Mouse (Mus musculus): ENCODE measurements around the gene Nrm. TPM values are rescaled to one million over a fixed set of nuclear protein-coding genes. Genes with fewer than 3 reads are reported as not detected.
"Not testable (repeated sequence)": the region's sequence is repeated elsewhere in the genome, so short reads cannot be mapped to it uniquely, and the experiment has no call there.

Nrm gene
- polyA plus RNA-seq, 1 experiment, result 1.4 TPM

DNA sequence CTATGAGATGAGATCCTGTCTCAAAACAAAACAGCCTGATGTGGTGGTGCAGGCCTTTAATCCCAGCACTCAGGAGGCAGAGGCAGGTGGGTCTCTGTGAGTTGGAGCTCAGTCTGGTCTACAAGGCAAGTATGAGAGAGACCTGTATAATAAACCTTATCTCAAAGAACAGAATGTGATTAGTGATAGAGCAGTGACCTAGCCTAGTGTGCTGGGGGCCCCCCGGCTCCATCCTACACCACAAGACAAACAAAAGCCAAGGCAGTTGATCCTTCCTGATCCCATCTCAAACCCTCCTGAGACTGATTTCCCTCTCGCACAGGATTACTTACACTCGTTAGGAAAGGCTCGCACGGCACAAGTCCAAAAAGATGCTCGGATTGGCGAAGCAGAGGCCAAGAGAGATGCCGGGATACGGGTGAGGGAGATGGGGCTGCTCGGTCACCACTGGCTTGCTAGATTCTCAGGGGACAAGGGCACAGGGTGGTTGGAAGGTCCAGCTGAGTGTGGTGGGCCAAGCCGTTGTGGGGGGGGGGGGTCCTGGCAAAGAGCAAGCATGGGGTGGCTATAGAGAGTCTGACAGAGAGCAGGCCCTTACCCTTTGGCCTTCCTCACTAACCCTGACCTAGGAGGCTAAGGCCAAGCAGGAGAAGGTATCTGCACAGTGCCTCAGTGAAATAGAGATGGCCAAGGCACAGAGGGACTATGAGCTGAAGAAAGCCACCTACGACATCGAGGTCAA, 35.8 kb upstream of the Nrm start:
- Histone ChIP-seq H3K4me3 (ENCODE audit: insufficient read depth, low read depth, low read length) (no peak overlapping the region), H3K4me1 (ENCODE audit: control insufficient read depth, insufficient read depth, insufficient read length, low read length) (peaks cover 2% of the 10 kb centered on the region; the same call in 1 of the 2 replicates), H3K27ac (replicated peaks; ENCODE audit: low read depth, low read length) (no peak overlapping the region)

DNA sequence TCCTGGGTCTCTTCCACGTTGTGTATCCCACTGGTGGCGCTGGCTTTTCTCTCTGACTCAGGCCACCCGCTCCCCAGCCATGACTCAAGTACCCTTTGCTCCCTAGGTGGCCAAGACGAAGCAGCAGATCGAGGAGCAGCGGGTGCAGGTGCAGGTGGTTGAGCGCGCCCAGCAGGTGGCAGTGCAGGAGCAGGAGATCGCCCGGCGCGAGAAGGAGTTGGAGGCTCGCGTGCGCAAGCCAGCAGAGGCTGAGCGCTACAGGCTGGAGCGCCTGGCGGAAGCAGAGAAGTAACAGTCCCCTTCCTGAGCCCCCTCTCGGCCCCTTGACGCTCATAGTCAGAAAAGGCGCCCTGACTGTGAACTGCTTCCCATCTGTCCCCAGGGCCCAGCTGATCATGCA, 31.4 kb upstream of the Nrm start:
- Histone ChIP-seq H3K4me3 (ENCODE audit: insufficient read depth, low read depth, low read length) (no peak overlapping the region), H3K4me1 (ENCODE audit: control insufficient read depth, insufficient read depth, insufficient read length, low read length) (no peaks in the 10 kb centered on the region), H3K27ac (replicated peaks; ENCODE audit: low read depth, low read length) (no peak overlapping the region)

DNA sequence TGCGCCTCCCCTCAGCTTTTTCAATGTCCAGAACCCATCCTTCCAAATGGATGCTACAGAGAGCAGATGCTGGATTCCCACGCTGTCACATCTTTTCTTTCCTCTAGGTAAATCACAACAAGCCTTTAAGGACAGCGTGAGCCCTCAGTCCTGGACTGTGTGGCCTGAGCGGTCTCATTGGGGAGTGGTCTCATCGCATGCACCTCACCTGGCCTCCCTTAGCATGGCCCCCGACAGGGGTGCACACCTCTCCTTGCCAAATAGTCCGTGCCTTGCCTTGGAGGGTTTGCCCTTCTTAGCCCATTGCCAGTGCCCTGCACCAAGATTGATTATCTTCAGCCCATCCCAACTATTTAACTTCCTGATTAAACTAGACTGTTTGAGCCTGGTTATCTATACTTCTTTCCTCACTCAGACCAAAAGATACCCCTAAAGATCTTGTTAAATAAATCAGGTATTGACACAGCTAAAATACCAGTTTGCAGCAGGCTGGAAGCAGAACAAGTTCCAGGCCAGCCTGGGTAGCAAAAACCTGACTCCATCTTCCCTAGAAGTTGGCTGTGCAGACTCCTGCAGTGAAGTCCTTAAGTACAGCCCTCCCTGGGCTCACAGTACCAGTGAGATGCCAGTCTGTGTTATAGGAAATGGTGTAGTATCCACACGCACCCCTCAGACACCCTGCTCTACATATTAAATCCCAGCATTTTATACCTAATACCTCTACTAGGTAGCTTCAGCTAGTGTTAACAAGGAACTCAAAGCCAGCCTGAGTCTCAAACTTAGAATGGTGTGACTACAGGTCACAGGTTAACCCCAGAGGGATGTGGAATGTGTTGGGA, 28.5 kb upstream of the Nrm start:
- H3K4me3 ChIP-seq (ENCODE audit: insufficient read depth, low read depth, low read length), result no peak overlapping the region
- no peaks in the 10 kb centered on the region; the same call in 1 of the 2 replicates for H3K4me1 ChIP-seq (ENCODE audit: control insufficient read depth, insufficient read depth, insufficient read length, low read length)
- no peak overlapping the region for H3K27ac ChIP-seq (replicated peaks; ENCODE audit: low read depth, low read length)

DNA sequence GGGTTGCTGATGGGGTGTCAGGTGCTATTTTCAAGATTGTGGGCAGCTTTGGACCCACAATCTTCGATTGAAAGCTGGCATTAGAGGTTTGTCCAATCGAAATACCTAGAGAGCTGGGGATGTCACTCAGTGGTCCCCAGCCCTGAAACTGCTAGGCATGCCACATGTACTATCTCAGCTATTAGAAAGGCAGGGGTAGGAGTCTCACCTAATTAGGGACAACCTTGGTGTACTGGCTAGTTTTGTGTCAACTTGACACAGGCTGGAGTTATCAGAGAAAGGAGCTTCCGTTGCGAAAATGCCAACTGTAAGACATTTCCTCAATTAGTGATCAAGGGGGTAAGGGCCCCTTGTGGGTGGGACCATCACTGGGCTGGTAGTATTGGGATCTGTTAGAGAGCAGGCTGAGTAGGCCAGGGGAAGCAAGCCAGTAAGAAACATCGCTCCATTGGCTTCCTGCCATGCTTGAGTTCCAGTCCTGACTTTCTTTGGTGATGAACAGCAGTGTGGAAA, 27.8 kb upstream of the Nrm start:
- no peaks in the 10 kb centered on the region; the same call in 1 of the 2 replicates for H3K4me1 ChIP-seq (ENCODE audit: control insufficient read depth, insufficient read depth, insufficient read length, low read length)
- no peak overlapping the region for H3K4me3 ChIP-seq (ENCODE audit: insufficient read depth, low read depth, low read length)
- H3K27ac ChIP-seq (replicated peaks; ENCODE audit: low read depth, low read length), result no peak overlapping the region

DNA sequence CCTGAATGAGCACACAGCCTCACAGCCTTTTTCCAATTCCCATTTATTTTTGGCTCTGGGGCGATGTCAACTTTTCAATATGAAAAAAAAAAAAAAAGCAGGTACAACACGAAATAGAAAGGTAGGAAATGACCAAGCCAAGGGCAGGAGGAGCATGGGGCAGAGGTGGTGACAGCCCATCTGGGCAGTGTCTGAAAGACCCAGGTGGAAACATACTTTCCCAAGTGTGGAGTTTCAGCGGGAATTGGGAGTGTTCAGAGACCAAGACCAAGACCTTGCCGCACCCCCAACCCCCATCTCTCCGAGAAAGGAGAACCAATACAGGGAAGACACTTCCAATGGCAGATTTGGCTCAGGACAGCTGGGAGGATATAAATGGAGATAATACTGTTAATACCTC, 27.2 kb upstream of the Nrm start:
- H3K4me1 ChIP-seq (ENCODE audit: control insufficient read depth, insufficient read depth, insufficient read length, low read length), result no peaks in the 10 kb centered on the region; the same call in 1 of the 2 replicates
- H3K4me3 ChIP-seq (ENCODE audit: insufficient read depth, low read depth, low read length), result no peak overlapping the region
- H3K27ac ChIP-seq (replicated peaks; ENCODE audit: low read depth, low read length), result no peak overlapping the region

DNA sequence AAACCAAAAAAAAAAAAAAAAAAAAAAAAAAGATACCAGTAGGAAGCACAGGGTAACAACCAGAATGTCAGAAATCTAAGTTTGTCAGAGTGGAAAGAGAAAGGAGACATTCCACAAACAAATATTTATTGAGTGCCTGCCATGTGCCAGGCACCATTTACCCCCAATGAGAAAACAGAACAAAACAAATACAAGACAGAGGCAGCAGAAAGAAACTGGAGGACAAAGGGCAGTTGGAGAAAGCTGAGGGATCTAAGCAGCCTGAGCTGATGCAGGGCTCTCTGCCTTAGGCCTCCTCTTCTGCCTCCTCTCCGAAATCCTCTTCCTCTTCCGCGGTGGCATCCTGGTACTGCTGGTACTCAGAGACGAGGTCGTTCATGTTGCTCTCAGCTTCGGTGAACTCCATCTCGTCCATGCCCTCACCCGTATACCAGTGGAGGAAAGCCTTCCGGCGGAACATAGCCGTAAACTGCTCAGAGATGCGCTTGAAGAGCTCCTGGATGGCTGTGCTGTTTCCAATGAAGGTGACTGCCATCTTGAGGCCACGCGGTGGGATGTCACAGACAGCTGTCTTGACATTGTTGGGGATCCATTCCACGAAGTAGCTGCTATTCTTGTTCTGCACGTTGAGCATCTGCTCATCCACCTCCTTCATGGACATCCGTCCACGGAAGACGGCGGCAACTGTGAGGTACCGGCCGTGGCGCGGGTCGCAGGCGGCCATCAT, 26.3 kb upstream of the Nrm start:
- Histone ChIP-seq H3K4me1 (ENCODE audit: control insufficient read depth, insufficient read depth, insufficient read length, low read length) (no peaks in the 10 kb centered on the region; the same call in 1 of the 2 replicates), H3K27ac (replicated peaks; ENCODE audit: low read depth, low read length) (no peak overlapping the region), H3K4me3 (ENCODE audit: insufficient read depth, low read depth, low read length) (no peak overlapping the region)

DNA sequence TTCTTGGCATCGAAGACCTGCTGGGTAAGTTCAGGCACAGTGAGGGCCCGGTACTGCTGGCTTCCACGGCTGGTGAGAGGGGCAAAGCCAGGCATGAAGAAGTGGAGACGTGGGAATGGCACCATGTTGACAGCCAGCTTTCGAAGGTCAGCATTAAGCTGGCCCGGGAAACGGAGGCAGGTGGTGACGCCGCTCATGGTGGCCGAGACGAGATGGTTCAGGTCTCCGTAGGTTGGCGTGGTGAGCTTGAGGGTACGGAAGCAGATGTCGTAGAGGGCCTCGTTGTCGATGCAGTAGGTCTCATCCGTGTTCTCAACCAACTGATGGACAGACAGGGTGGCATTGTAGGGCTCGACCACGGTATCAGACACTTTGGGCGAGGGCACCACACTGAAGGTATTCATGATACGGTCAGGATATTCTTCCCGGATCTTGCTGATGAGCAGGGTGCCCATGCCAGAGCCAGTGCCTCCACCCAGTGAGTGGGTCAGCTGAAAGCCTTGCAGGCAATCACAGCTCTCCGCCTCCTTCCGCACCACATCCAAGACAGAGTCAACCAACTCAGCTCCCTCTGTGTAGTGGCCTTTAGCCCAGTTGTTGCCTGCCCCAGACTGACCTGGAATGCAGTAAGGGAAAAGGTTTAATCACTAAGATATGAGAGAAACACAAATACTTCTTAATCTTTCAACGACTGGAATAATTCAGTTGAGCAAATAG, 25.5 kb upstream of the Nrm start:
- Histone ChIP-seq H3K4me1 (ENCODE audit: control insufficient read depth, insufficient read depth, insufficient read length, low read length) (no peaks in the 10 kb centered on the region; the same call in 1 of the 2 replicates), H3K4me3 (ENCODE audit: insufficient read depth, low read depth, low read length) (0 out of 2 replicates have a peak overlapping the region, but pooled peaks have one; percentile 11), H3K27ac (replicated peaks; ENCODE audit: low read depth, low read length) (peak overlapping the region; percentile 75)

DNA sequence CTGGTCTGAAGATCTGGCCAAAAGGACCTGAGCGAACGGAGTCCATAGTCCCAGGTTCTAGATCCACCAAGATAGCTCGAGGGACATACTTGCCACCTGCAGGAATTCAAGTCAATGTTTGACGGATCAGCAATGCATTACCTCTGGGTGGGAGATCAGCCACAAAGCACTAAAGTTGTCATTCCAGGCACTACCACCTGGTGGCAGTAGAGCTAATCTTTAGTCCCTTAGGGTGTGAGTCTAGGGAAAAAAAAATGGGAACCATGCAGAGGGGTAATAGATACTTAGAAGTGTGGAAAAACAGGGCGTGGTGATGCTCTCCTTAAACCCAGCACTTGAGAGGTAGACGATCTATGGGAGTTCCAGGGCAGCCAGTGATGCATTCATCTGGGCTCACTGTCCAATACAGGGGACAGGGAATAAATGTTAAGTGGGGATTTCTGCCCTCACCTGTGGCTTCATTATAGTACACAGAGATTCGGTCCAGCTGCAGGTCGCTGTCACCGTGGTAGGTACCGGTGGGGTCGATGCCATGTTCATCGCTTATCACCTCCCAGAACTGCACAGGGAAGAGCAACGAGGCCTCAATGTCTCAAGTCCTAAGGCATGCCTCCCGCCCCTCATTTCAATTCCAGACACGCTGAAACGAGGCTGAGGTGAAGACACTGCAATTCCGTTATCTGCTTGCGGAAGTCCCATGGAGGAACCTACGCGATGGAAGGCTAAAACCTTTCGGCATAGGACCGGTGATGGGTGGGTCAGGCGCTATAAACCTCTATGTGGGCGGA, 24.7 kb upstream of the Nrm start:
- peak overlapping the region; percentile 91 for H3K4me3 ChIP-seq (ENCODE audit: insufficient read depth, low read depth, low read length)
- H3K27ac ChIP-seq (replicated peaks; ENCODE audit: low read depth, low read length), result peak overlapping the region; percentile 75
- H3K4me1 ChIP-seq (ENCODE audit: control insufficient read depth, insufficient read depth, insufficient read length, low read length), result no peaks in the 10 kb centered on the region; the same call in 1 of the 2 replicates

DNA sequence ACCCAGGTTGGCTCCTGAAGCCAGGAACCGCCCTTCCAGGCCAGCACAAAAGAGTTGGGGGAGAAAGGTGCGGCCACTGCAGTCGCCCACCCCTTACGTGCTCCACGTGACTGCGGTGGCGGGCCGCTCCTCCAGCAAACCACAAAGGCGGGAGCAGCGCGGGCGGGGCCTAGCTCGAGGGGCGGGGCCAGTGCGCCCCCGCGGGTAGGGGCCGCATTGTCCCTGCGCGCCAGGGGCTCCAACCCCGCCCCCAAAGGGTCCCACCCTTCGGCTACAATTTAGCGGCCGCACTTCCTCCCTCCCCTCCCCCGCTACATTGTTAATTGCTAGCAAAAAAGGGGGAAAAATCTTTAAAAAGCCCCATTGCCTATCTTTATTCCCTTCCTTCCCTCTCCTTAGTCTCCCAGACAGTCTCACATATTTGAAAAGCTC, 24.1 kb upstream of the Nrm start:
- peak overlapping the region; percentile 88 for H3K27ac ChIP-seq (replicated peaks; ENCODE audit: low read depth, low read length)
- H3K4me1 ChIP-seq (ENCODE audit: control insufficient read depth, insufficient read depth, insufficient read length, low read length), result no peaks in the 10 kb centered on the region; the same call in 1 of the 2 replicates
- peak overlapping the region; percentile 91 for H3K4me3 ChIP-seq (ENCODE audit: insufficient read depth, low read depth, low read length)

DNA sequence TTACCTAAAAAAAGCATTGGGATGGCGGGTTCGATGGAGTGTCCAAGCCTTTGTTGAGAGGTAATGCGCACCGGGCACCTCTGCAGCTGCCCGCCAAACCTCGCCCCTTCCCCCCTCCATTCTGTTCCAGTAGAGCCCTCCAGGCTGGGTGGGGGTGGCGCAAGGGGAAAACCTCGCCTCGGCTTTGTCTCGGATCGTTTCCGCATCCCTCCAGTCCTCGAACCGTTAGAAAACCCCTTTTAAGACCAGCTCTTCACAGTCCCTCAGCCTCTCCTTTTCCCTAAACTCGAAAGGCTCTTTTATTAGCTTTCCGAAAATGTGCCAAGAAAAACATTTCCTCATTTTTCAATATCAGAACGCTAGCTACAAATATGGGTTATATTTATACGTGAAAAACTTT, 23.6 kb upstream of the Nrm start:
- H3K4me1 ChIP-seq (ENCODE audit: control insufficient read depth, insufficient read depth, insufficient read length, low read length), result no peaks in the 10 kb centered on the region; the same call in 1 of the 2 replicates
- peak overlapping the region; percentile 88 for H3K27ac ChIP-seq (replicated peaks; ENCODE audit: low read depth, low read length)
- peak overlapping the region; percentile 91 for H3K4me3 ChIP-seq (ENCODE audit: insufficient read depth, low read depth, low read length)

DNA sequence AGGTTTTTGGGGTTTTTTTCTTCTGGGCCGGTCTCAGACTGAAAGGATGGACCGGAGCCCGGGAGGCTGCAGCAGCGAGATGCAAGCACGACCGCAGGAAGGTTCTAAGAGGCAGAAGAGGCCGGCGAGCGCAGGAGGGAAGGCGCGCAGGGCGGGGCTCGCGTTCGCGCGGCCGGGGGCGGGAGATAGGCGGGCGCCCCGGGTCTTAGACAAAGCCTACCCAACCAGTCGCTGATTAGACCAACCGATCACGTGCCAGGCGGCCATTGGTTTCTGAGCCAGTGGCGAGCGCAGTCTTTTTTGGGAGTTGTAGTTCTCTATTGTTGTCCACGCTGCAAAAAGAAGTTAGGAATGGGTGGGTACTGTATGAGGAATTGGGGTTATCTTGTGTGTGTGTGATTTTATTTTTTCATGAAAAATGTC, 23.0 kb upstream of the Nrm start, which contains the start of gene Tubb5:
Gene Tubb5, minus strand, starts transcription at position 185 of the 423 bp plus-strand sequence.
- H3K27ac ChIP-seq (replicated peaks; ENCODE audit: low read depth, low read length), result peak within 1 kb of the TSS; percentile 88
- no peaks in the 10 kb centered on the region; the same call in 1 of the 2 replicates for H3K4me1 ChIP-seq (ENCODE audit: control insufficient read depth, insufficient read depth, insufficient read length, low read length)
- peak within 1 kb of the TSS; percentile 91 for H3K4me3 ChIP-seq (ENCODE audit: insufficient read depth, low read depth, low read length)

DNA sequence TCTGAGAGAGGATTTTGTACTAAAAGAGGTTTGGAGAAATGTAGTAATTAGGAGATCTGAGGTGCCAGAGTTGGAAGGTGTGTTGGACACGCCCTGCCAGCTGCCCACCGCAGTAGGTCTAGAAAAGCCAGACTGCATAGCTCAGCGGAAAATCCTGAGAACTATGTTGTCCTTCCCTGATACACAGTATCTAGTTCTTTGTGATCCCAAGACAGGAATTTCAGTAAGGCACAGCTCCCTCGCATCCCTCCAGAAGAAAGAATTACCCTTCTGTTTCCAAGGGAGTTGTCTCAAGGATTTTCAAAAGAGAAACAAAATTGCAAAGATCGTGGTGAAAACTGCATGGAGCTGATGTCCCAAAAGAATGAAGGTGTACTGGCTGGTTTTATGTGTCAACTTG, 22.5 kb upstream of the Nrm start:
- H3K4me1 ChIP-seq (ENCODE audit: control insufficient read depth, insufficient read depth, insufficient read length, low read length), result no peaks in the 10 kb centered on the region; the same call in 1 of the 2 replicates
- 0 out of 2 replicates have a peak overlapping the region, but pooled peaks have one; percentile 33 for H3K27ac ChIP-seq (replicated peaks; ENCODE audit: low read depth, low read length)
- peak overlapping the region; percentile 15; the same call in 1 of the 2 replicates for H3K4me3 ChIP-seq (ENCODE audit: insufficient read depth, low read depth, low read length)

DNA sequence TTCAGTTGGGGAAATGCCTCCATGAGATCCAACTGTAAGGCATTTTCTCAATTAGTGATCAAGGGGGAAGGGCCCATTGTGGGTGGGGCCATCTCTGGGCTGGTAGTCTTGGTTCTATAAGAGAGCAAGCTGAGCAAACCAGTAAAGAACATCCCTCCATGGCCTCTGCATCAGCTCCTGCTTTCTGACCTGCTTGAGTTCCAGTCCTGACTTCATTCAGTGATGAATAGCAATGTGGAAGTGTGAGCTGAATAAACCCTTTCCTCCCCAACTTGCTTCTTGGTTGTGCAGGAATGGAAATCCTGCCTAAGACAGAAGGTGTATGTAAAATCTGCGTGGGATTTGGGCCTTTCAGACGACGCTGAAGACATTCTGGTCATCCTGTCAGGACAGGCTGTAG, 22.1 kb upstream of the Nrm start:
- not testable (repeated sequence) for H3K4me1 ChIP-seq (ENCODE audit: control insufficient read depth, insufficient read depth, insufficient read length, low read length); H3K27ac ChIP-seq (replicated peaks; ENCODE audit: low read depth, low read length); H3K4me3 ChIP-seq (ENCODE audit: insufficient read depth, low read depth, low read length)

Data from brown adipose tissue, adult 24 weeks (tissue).